Mouse (Mus musculus) olfactory bulb, adult 2 months (tissue): ENCODE results near the gene Mast4. TPM values are rescaled to one million over a fixed set of nuclear protein-coding genes. Genes with fewer than 3 reads are reported as not detected.

Experiments
- H3K27ac ChIP-seq: fragments of 200-500 bp; 2 replicates; pipeline ENCODE4 v1.5.1; 2012; ENCODE audit warnings: low read depth, low read length; ENCODE audit not compliant: insufficient read depth
- H3K4me1 ChIP-seq: fragments of 200-500 bp; 2 replicates; pipeline ENCODE4 v1.6.1; 2012; ENCODE audit warnings: low read length; ENCODE audit not compliant: control insufficient read depth, insufficient read depth
- H3K4me3 ChIP-seq: fragments of 200-500 bp; 2 replicates; pipeline ENCODE4 v1.5.1; 2012; ENCODE audit warnings: mild to moderate bottlenecking, low read depth, low read length, moderate library complexity; ENCODE audit not compliant: insufficient read depth
- CTCF ChIP-seq: fragments of 200-500 bp; IDR thresholded peaks from 2 replicates; pipeline ENCODE4 v1.5.1; 2012; ENCODE audit warnings: low read depth, mild to moderate bottlenecking, low read length, moderate library complexity; ENCODE audit not compliant: insufficient read depth
- POLR2A ChIP-seq: fragments of 200-500 bp; IDR thresholded peaks from 2 replicates; pipeline ENCODE4 v1.6.1; 2012; ENCODE audit warnings: mild to moderate bottlenecking, low read depth, low read length, moderate library complexity; ENCODE audit not compliant: insufficient read depth
- WGBS: fragments of 180-500 bp; shearing (Covaris S2); methylation state at CpG from one replicate; pipeline ENCODE4 v1.1.7; 2018; 5-methylcytosine and 5-hydroxymethylcytosine counted together
- polyA plus RNA-seq: library from polyadenylated mRNA; stranded (reverse); fragments of >200 nt; gene quantifications from 2 replicates; pipeline ENCODE4 v1.2.4, GENCODE M21; 2012; ENCODE audit warnings: low replicate concordance; ENCODE audit not compliant: missing spikeins, insufficient read depth, insufficient read length

Gene Mast4
- polyA plus RNA-seq, 1 experiment: not detected

DNA sequence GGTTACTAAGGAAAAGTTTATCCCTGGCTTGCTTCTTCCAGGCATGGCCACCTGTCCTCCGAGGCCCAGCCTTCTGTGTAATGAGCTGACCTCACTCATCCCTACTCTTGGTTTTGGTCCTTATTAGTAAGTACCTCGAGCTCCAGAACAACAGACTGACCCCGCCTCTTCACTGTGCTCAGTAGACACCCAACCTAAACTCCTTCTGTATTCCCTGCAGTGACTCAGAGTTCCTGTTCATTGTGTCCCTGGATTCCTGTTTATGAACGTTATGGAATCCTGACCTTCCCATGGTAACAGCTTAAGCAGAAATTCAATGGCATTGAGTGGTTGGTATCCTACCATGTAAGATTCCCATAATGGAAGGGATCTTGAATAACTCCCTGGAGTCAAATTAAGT lies 464.8 kb downstream of the Mast4 start:
- 72% methylated on average over 4 of the region's 4 CpGs for WGBS
- H3K27ac ChIP-seq: no peak overlapping the region
- TF ChIP-seq CTCF: no peak
- TF ChIP-seq POLR2A: no peak
- H3K4me3 ChIP-seq: no peak overlapping the region
- H3K4me1 ChIP-seq: peaks cover 5% of the 10 kb centered on the region

DNA sequence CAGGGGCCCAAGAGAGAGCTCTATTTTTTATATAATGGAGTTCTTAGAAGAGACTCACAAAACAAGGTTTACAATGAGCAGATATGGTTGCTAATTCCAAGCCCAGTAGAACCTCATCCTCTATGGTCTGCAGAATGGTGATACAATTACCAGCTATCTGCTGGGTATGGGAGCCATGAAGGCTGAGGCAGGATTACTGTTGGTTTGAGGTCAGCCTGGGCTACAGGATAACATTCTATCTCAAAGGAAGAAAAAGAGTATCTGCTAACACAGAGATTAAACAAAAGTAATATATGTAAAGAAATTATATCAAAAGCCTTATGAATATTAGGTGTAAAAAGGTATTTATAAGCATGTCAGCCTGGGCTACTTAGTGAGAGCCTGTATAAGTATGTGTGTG lies 467.5 kb downstream of the Mast4 start:
- H3K4me3 ChIP-seq: no peak overlapping the region
- TF ChIP-seq CTCF: no peak
- no peak for TF ChIP-seq POLR2A
- no peak overlapping the region for H3K27ac ChIP-seq
- peaks cover 5% of the 10 kb centered on the region for H3K4me1 ChIP-seq

DNA sequence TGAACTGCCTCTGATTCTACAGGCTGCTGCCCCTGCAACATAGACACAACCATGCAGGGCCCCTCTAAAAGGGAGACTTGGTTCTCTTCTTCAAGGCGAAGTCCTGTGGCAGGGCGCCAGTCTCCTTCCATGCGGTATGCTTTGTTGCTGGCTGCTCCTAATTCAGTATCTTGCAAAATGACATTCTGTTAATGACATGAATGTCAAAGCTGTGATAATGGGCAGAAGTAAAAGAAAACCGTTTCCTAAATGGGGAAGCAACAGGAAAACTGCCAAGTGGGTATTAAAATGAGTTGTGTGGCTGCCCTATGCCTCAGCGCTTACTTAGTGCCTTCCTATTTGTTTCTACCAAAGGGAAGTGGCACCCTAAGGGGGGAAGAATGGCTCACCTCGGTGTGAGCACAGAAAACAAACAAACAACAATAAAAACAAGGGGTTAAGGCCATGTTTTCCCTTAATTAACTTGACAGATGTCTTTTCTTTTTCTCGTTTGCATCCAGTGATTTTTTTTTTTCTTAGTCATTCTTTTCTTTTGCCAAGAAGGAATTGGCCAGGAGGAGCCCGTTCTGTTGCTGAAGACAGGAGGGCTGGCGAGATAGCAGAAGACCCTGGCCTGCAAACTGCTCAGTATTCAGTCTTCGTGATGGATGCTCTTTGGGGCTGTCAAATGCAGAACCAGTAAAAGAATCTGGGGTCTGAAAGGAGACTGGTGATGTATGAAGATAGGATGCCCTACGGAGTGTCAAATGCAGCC lies 468.1 kb downstream of the Mast4 start:
- H3K27ac ChIP-seq: no peak overlapping the region

DNA sequence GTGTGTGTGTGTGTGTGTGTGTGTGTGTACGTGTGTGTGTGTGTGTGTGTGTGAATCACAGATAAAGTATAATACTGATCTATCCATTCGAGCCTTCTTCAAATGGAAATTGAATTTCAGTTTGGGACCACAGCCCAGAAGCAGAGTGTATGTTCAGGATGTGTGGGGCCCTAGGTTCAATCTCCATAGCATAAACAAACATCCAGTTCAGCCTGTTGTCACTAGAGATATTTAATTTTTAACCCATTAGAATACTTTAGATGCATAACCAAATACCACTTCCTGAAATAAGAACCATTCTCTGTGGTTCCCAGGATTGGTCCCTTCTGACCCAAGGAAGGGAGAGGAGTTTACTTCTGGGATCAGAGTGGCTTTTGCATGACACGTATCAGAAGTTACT lies 468.8 kb downstream of the Mast4 start:
- H3K4me1 ChIP-seq: peaks cover 5% of the 10 kb centered on the region
- 74% methylated on average over 3 of the region's 3 CpGs for WGBS
- no peak overlapping the region for H3K27ac ChIP-seq
- TF ChIP-seq CTCF (no peak), POLR2A (no peak)
- no peak overlapping the region for H3K4me3 ChIP-seq

More for the DNA sequence above, 468.1 kb downstream of the Mast4 start:
- peaks cover 5% of the 10 kb centered on the region for H3K4me1 ChIP-seq
- TF ChIP-seq CTCF (no peak), POLR2A (no peak)
- WGBS: 66% methylated on average over 11 of the region's 11 CpGs
- no peak overlapping the region for H3K4me3 ChIP-seq

DNA sequence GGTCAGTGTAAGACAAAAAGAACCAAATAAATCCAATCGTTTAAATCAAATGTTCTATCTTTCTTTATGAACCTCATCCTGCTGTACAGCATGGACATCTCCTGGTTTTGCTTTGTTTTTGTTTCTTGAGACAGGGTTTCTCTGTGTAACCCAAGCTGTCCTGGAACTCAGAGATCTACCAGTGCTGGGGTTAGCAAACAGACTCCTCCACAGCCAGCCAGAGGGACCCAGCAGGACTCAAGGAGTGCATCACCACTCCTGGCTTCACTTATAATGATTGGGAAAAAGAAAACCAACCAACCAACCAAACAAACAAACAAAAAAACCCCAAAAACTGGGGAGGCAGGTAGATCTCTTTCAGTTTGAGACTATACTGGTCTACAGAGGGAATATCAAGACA lies 469.5 kb downstream of the Mast4 start:
- H3K4me1 ChIP-seq: peaks cover 2% of the 10 kb centered on the region; the same call in 1 of the 2 replicates
- no peak for TF ChIP-seq POLR2A
- no peak overlapping the region for H3K4me3 ChIP-seq
- WGBS: 84% methylated on average over 1 of the region's 1 CpGs
- no peak overlapping the region for H3K27ac ChIP-seq

DNA sequence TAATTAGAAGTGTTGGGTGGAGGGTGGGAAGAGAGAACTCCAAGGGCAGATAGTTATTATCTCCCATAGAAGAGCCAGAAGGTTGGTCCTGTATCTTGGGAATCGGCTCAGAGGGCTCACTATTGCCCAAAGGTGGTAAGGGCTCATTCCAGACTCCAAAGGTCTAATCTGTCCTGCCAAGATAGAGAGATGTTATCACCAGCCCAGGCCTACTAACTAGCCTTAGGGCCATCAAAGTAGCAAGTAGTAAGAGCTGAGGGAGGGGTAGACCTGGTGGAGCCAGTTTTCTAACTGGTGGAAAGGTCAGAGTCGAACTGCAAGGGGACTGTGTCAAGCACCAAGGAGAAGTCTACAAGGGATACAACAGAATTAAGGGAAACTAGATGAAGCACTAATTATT lies 470.2 kb downstream of the Mast4 start:
- 85% methylated on average over 2 of the region's 2 CpGs for WGBS
- Histone ChIP-seq H3K4me1 (peaks cover 2% of the 10 kb centered on the region; the same call in 1 of the 2 replicates), H3K4me3 (no peak overlapping the region), H3K27ac (no peak overlapping the region)
- TF ChIP-seq POLR2A (no peak), CTCF (no peak)

DNA sequence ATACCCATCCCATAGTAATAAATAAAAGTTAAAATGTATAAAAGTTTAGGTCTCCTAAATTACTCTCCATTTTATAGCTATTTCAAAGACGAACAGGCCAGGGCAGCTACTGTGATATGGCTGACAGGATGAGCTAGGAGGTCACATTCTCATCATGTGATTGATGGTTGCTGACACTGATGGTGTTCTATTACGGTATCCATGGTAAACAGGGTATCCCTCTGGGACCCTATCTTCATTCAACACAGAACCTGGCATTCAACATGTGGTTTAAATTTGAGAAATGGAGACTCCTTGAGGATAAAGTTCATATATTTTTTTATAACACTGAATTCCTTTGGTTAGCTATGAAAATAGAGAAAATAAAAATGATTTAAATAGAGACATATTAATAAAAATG lies 471.3 kb downstream of the Mast4 start:
- WGBS: 99% methylated on average over 2 of the region's 2 CpGs
- no peak overlapping the region for H3K27ac ChIP-seq
- H3K4me3 ChIP-seq: no peak overlapping the region
- peaks cover 2% of the 10 kb centered on the region; the same call in 1 of the 2 replicates for H3K4me1 ChIP-seq
- no peak for TF ChIP-seq CTCF

DNA sequence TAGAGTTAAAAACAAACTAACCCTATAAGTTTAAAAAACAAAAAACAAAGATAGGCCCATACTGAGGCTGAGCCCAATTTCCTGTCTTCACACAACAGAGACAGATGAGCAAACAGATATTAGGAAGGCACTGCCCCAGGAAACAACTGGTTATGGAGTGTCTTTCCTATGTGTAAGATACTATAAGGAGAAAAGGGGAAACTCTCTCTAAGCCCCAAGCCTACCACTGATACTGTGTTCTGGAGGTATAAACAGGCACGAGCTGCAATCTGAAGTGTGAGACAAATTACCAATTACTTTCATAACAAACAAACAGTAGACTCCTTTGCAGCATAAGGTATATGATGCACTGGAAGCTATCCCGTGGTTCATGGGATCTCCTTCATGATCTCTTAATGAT lies 471.9 kb downstream of the Mast4 start:
- H3K4me1 ChIP-seq: peaks cover 2% of the 10 kb centered on the region; the same call in 1 of the 2 replicates
- TF ChIP-seq POLR2A (no peak), CTCF (no peak)
- H3K27ac ChIP-seq: no peak overlapping the region
- no peak overlapping the region for H3K4me3 ChIP-seq
- WGBS: 88% methylated on average over 2 of the region's 2 CpGs

DNA sequence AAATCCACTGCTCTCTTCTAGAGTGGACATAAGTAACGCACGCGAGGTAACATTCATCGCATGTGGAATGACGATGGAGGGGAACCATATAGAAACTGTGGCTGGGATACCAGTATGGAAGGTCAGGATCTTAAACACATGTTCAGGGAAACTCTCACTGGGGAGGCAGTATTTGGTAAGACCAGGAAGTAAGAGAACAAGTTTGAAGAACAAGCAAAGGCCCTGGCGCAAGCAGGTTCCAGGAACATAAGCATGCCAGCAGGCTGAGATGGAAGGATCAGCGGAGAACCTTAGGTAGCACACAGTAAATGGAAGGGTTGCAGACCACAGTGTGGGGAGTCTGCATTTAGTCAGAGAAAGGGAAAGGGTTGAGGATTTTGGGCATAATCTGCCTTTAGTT lies 473.6 kb downstream of the Mast4 start:
- WGBS: 93% methylated on average over 7 of the region's 7 CpGs
- Histone ChIP-seq H3K4me1 (peaks cover under 1% of the 10 kb centered on the region; the same call in 1 of the 2 replicates), H3K4me3 (no peak overlapping the region), H3K27ac (no peak overlapping the region)
- TF ChIP-seq CTCF (no peak), POLR2A (no peak)

DNA sequence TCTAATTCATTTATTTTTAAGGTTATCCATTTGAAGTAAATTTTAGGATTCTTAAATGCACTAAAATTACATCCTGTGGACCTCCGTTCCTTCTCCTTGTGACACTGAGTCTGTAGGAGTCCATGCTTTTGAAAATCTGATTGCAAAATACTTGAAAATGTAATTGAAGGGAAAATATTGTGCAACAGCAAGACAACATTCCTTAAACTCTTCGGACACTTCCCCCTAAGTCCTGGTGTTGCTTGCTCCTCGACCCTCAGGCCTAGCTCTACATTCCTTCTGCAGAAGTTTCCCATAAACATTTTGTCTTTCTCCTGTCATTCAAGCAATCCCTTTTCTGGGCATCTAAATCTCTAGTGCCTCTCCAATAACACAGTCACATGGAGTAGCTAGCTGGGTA lies 474.2 kb downstream of the Mast4 start:
- no peaks in the 10 kb centered on the region for H3K4me1 ChIP-seq
- H3K27ac ChIP-seq: no peak overlapping the region
- no peak for TF ChIP-seq POLR2A
- TF ChIP-seq CTCF: no peak
- 63% methylated on average over 3 of the region's 3 CpGs for WGBS
- H3K4me3 ChIP-seq: no peak overlapping the region

DNA sequence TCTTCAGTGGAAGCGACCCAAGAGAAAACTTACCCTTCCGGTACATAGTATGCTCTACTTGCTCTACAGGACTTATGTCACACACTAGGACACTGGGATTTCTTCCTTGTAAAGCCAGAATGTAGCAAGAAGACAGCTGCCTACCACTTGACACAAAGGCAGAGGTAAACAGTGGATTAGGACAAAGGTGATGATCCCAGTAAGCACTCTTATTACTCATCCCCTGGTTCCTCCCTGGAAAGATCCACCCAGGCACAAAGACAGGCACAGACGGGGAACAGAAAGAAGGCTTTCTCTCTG lies 476.8 kb downstream of the Mast4 start:
- Histone ChIP-seq H3K4me3 (no peak overlapping the region), H3K4me1 (no peaks in the 10 kb centered on the region), H3K27ac (no peak overlapping the region)
- TF ChIP-seq CTCF (no peak), POLR2A (no peak)
- WGBS: 97% methylated on average over 3 of the region's 3 CpGs
